Mouse (Mus musculus) mouse trophoblast stem cell (cell line): Measurements from ENCODE around the gene Mmrn2.
"Not testable (repeated sequence)": the region's sequence is repeated elsewhere in the genome, so short reads cannot be mapped to it uniquely, and the experiment has no call there.

Experiments used
- in situ Hi-C, 2 experiments: fragments of 300-500 bp; cut with MseI, MboI; formaldehyde crosslinking; loops; 2 replicates in 1 of 2; 3 replicates in 1 of 2; pipeline ENCODE4 v1.15.1; 2025

The Mmrn2 gene

GRCm38 (mm10) chr14:34403424-34403823 is 28.2 kb downstream of the Mmrn2 start:
- in situ Hi-C loops = no loop called here

GRCm38 (mm10) chr14:34410716-34411115 is 35.5 kb downstream of the Mmrn2 start:
- in situ Hi-C loops = no loop called here

GRCm38 (mm10) chr14:34412164-34412896 is 37.1 kb downstream of the Mmrn2 start:
- in situ Hi-C loops = no loop called here

GRCm38 (mm10) chr14:34416946-34417345 is 41.7 kb downstream of the Mmrn2 start:
- in situ Hi-C loops = not testable (repeated sequence)

- in situ Hi-C loops = no loop called here
These were observed 42.2 kb downstream of the Mmrn2 start for GRCm38 (mm10) chr14:34417501-34417900.

- in situ Hi-C loops = loop anchor here in 1 of 2 experiments (10.0 kb wide), 1 partner anchor 144 kb away; no protein-coding TSS in a partner anchor
These were observed 45.8 kb downstream of the Mmrn2 start for GRCm38 (mm10) chr14:34421078-34421477.

GRCm38 (mm10) chr14:34428274-34428673 is 53.0 kb downstream of the Mmrn2 start:
- in situ Hi-C loops = loop anchor here in 1 of 2 experiments (10.0 kb wide), 1 partner anchor 137 kb away; no protein-coding TSS in a partner anchor

- in situ Hi-C loops = loop anchor here in 1 of 2 experiments (10.0 kb wide), 1 partner anchor 136 kb away; no protein-coding TSS in a partner anchor
These were observed 53.8 kb downstream of the Mmrn2 start for GRCm38 (mm10) chr14:34429069-34429468.

- in situ Hi-C loops = loop anchor here in 1 of 2 experiments (10.0 kb wide), 1 partner anchor 134 kb away; no protein-coding TSS in a partner anchor
These were observed 65.3 kb downstream of the Mmrn2 start for GRCm38 (mm10) chr14:34440526-34441066.

GRCm38 (mm10) chr14:34442531-34442930 is 67.3 kb downstream of the Mmrn2 start:
- in situ Hi-C loops = loop anchor here in 1 of 2 experiments (10.0 kb wide), 1 partner anchor 132 kb away; no protein-coding TSS in a partner anchor

GRCm38 (mm10) chr14:34444368-34444767 is 69.1 kb downstream of the Mmrn2 start:
- in situ Hi-C loops = loop anchor here in 1 of 2 experiments (10.0 kb wide), 1 partner anchor 130 kb away; no protein-coding TSS in a partner anchor

GRCm38 (mm10) chr14:34444924-34445323 is 69.7 kb downstream of the Mmrn2 start:
- in situ Hi-C loops = loop anchor here in 1 of 2 experiments (10.0 kb wide), 1 partner anchor 130 kb away; no protein-coding TSS in a partner anchor

- in situ Hi-C loops = loop anchor here in 1 of 2 experiments (10.0 kb wide), 1 partner anchor 129 kb away; no protein-coding TSS in a partner anchor
These were observed 70.1 kb downstream of the Mmrn2 start for GRCm38 (mm10) chr14:34445348-34445747.

GRCm38 (mm10) chr14:34446624-34447023 is 71.4 kb downstream of the Mmrn2 start:
- in situ Hi-C loops = loop anchor here in 1 of 2 experiments (10.0 kb wide), 1 partner anchor 128 kb away; no protein-coding TSS in a partner anchor

GRCm38 (mm10) chr14:34447659-34448058 is 72.4 kb downstream of the Mmrn2 start:
- in situ Hi-C loops = loop anchor here in 1 of 2 experiments (10.0 kb wide), 1 partner anchor 127 kb away; no protein-coding TSS in a partner anchor

GRCm38 (mm10) chr14:34448398-34448797 is 73.1 kb downstream of the Mmrn2 start:
- in situ Hi-C loops = loop anchor here in 1 of 2 experiments (10.0 kb wide), 1 partner anchor 126 kb away; no protein-coding TSS in a partner anchor

GRCm38 (mm10) chr14:34449807-34450206 is 74.5 kb downstream of the Mmrn2 start:
- in situ Hi-C loops = loop anchor here in 1 of 2 experiments (10.0 kb wide), 1 partner anchor 125 kb away; no protein-coding TSS in a partner anchor

- in situ Hi-C loops = no loop called here
These were observed 75.2 kb downstream of the Mmrn2 start for GRCm38 (mm10) chr14:34450451-34450850.

GRCm38 (mm10) chr14:34451872-34452271 is 76.6 kb downstream of the Mmrn2 start:
- in situ Hi-C loops = no loop called here

GRCm38 (mm10) chr14:34453648-34454047 is 78.4 kb downstream of the Mmrn2 start:
- in situ Hi-C loops = no loop called here
